Mouse (Mus musculus) stomach, postnatal 0 days (tissue): ENCODE results near the gene Rab6b.

Experiments
- CTCF ChIP-seq: IDR thresholded peaks from 2 replicates; pipeline ENCODE4 v1.5.1; 2016; ENCODE audit warnings: antibody characterized with exemption, low read depth, mild to moderate bottlenecking, moderate library complexity
- EP300 ChIP-seq: optimal IDR thresholded peaks from 2 replicates; pipeline ENCODE3; 2016; ENCODE audit warnings: antibody characterized with exemption

GRCm38 (mm10) chr9:103154568-103154967, 43.0 kb downstream of the Rab6b start:
- TF ChIP-seq CTCF, result no peak
- TF ChIP-seq EP300, result no peak
